Mouse (Mus musculus) ES-E14 (cell line): ENCODE results near the gene Szt2. TPM values are rescaled to one million over a fixed set of nuclear protein-coding genes. Genes with fewer than 3 reads are reported as not detected.
A peak's percentile ranks its signal among the peaks of the same experiment; 100 is the strongest.

ENCODE experiments used
- DNase-seq: peaks from one replicate; pipeline ENCODE4 v3.0.0-alpha.2; 2013; ENCODE audit warnings: low read depth, low spot score
- H3K27ac ChIP-seq: 2 replicates; pipeline ENCODE4 v1.5.1; 2012; ENCODE audit warnings: low read depth, mild to moderate bottlenecking, low read length, moderate library complexity, mixed read lengths; ENCODE audit not compliant: poor library complexity, insufficient read depth, severe bottlenecking
- H3K36me3 ChIP-seq: 2 replicates; pipeline ENCODE4 v1.6.1; 2012; ENCODE audit warnings: mild to moderate bottlenecking, low read length, moderate library complexity, mixed read lengths; ENCODE audit not compliant: control insufficient read depth, poor library complexity, insufficient read depth, severe bottlenecking
- H3K4me1 ChIP-seq, 2 experiments: fragments of 150-350 bp in 1 of 2; sonication (generic) in 1 of 2; 2 replicates each; pipeline ENCODE4 v1.6.1; 2012; ENCODE audit warnings: low read length in 2 of 2, mild to moderate bottlenecking in 1 of 2, mixed read lengths in 1 of 2; ENCODE audit not compliant: control insufficient read depth in 2 of 2, insufficient read depth in 2 of 2, poor library complexity in 1 of 2
- H3K4me3 ChIP-seq, 2 experiments: fragments of 150-350 bp in 1 of 2; sonication (generic) in 1 of 2; 2 replicates each; pipeline ENCODE4 v1.5.1; 2012; ENCODE audit warnings: low read length in 2 of 2, low read depth in 1 of 2, mild to moderate bottlenecking in 1 of 2, mixed read lengths in 1 of 2; ENCODE audit not compliant: insufficient read depth in 1 of 2, poor library complexity in 1 of 2, severe bottlenecking in 1 of 2
- H3K9ac ChIP-seq: 2 replicates; pipeline ENCODE4 v1.6.1; 2012; ENCODE audit warnings: low read depth, mild to moderate bottlenecking, low read length, mixed read lengths; ENCODE audit not compliant: poor library complexity, insufficient read depth, severe bottlenecking
- H3K9me3 ChIP-seq: fragments of 150-350 bp; sonication (generic); 2 replicates; pipeline ENCODE4 v1.6.1; 2012; ENCODE audit warnings: low read depth, mild to moderate bottlenecking, low read length; ENCODE audit not compliant: control insufficient read depth, insufficient read depth
- CHD2 ChIP-seq: IDR thresholded peaks from 2 replicates; pipeline ENCODE4 v1.6.1; 2014; ENCODE audit warnings: mild to moderate bottlenecking, low read depth, low read length, inconsistent platforms
- HCFC1 ChIP-seq: IDR thresholded peaks from 2 replicates; pipeline ENCODE4 v1.6.1; 2012; ENCODE audit warnings: low read length, inconsistent platforms, borderline replicate concordance; ENCODE audit not compliant: insufficient read depth
- MAFK ChIP-seq: IDR thresholded peaks from 2 replicates; pipeline ENCODE4 v1.6.1; 2014; ENCODE audit warnings: mild to moderate bottlenecking, low read depth, low read length, inconsistent platforms; ENCODE audit not compliant: insufficient read depth
- ZC3H11A ChIP-seq: IDR thresholded peaks from 2 replicates; pipeline ENCODE4 v1.6.1; 2012; ENCODE audit warnings: low read depth, mild to moderate bottlenecking, inconsistent platforms, low read length, borderline replicate concordance
- ZNF384 ChIP-seq: IDR thresholded peaks from 2 replicates; pipeline ENCODE4 v1.6.1; 2012; ENCODE audit warnings: low read depth, low read length, inconsistent platforms
- in situ Hi-C, 2 experiments: fragments of 600-800 bp; cut with MboI; formaldehyde crosslinking; loops; one replicate each; pipeline ENCODE4 v1.15.1; 2025; ENCODE audit warnings: low sequenced_read_pairs in 2 of 2, inconsistent platforms in 1 of 2; ENCODE audit not compliant: unreplicated experiment in 2 of 2
- total RNA-seq: library from RNA; depleted of rRNA; stranded (reverse); fragments of 300-350 nt; gene quantifications from 2 replicates; pipeline ENCODE4 v1.2.3, GENCODE M21; 2012

Gene Szt2
- total RNA-seq, 1 experiment: 17.4 TPM

DNA sequence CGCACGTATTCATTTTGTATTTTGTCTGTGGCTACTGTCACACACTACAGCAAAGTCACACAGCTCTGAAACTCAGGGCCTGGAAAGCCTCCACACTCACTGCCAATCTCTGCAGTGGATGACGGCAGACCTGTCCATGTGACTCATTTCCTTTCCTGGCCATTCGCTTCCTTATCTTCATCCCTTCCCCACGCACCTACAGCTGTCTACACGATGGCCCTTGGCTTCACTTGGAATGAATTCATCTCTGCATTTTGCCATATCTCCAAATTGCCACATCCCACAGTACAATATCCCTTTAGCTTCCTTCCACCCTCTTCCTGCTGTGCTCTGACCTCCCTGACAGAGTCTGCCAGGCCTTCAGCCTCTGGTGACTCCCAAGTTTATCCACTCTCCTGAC is 14.6 kb downstream of the Szt2 start:
- Histone ChIP-seq H3K4me3 (no peak overlapping the region), H3K9ac (no peak overlapping the region), H3K4me1 (no peaks in the 10 kb centered on the region; a peak in 1 of 4 replicates), H3K27ac (no peak overlapping the region), H3K9me3 (no peaks in the 10 kb centered on the region), H3K36me3 (peaks cover 64% of the 10 kb centered on the region)
- in situ Hi-C loops: no loop called here
- DNase-seq: no peak
- no peak for TF ChIP-seq ZNF384
- TF ChIP-seq ZC3H11A: no peak
- TF ChIP-seq CHD2: no peak
- no peak for TF ChIP-seq HCFC1
- no peak for TF ChIP-seq MAFK

DNA sequence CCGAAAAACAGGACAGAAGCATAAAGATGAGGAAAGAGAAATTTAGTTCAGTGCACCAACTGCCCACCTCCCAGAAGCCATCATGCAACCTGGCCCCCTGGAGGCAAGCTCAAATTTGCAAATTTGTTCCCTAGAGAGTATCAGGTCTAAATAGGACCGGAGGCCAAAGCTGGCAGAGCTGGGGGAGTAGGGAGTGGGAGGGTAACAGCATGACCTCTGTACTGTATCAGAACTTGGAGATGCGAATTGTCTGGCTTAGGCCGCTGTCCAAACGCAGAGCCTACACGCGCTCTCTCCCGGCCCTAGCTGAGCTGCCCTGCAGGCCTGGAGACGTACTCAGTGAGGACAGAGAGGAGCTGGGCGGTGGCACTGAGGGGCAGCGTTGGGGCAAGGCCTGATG is 18.9 kb downstream of the Szt2 start:
- no peak for DNase-seq
- no peak for TF ChIP-seq MAFK
- TF ChIP-seq HCFC1: no peak
- no peak for TF ChIP-seq ZC3H11A
- TF ChIP-seq ZNF384: no peak
- TF ChIP-seq CHD2: no peak
- H3K4me1 ChIP-seq: no peaks in the 10 kb centered on the region; a peak in 1 of 4 replicates
- in situ Hi-C loops: no loop called here
- no peaks in the 10 kb centered on the region for H3K9me3 ChIP-seq
- H3K9ac ChIP-seq: no peak overlapping the region
- H3K36me3 ChIP-seq: peaks cover 85% of the 10 kb centered on the region
- H3K27ac ChIP-seq: no peak overlapping the region
- H3K4me3 ChIP-seq: no peak overlapping the region

GRCm38 (mm10) chr4:118387316-118387715 is 21.8 kb downstream of the Szt2 start:
- no peak for TF ChIP-seq CHD2
- H3K27ac ChIP-seq: no peak overlapping the region
- no peaks in the 10 kb centered on the region; a peak in 1 of 4 replicates for H3K4me1 ChIP-seq
- peaks cover 89% of the 10 kb centered on the region for H3K36me3 ChIP-seq
- H3K4me3 ChIP-seq: no peak overlapping the region
- in situ Hi-C loops: no loop called here
- no peak for DNase-seq
- H3K9me3 ChIP-seq: no peaks in the 10 kb centered on the region
- H3K9ac ChIP-seq: no peak overlapping the region

GRCm38 (mm10) chr4:118383271-118383670 is 25.8 kb downstream of the Szt2 start:
- Histone ChIP-seq H3K4me1 (no peaks in the 10 kb centered on the region), H3K36me3 (peaks cover 77% of the 10 kb centered on the region)
- no peak for TF ChIP-seq ZNF384
- no peak for TF ChIP-seq HCFC1
- no peak for TF ChIP-seq CHD2
- no peak for TF ChIP-seq MAFK
- no peak for TF ChIP-seq ZC3H11A

GRCm38 (mm10) chr4:118375999-118376398 is 33.1 kb downstream of the Szt2 start:
- H3K9me3 ChIP-seq: no peaks in the 10 kb centered on the region
- no peak overlapping the region for H3K9ac ChIP-seq
- TF ChIP-seq ZNF384 (no peak), ZC3H11A (no peak), CHD2 (no peak), HCFC1 (no peak), MAFK (no peak)
- peaks cover 78% of the 10 kb centered on the region for H3K36me3 ChIP-seq
- no peak for DNase-seq
- H3K4me3 ChIP-seq: no peak overlapping the region
- no peaks in the 10 kb centered on the region for H3K4me1 ChIP-seq
- in situ Hi-C loops: no loop called here
- H3K27ac ChIP-seq: no peak overlapping the region

More at GRCm38 (mm10) chr4:118383271-118383670, 25.8 kb downstream of the Szt2 start:
- Histone ChIP-seq H3K9me3 (no peaks in the 10 kb centered on the region), H3K4me3 (no peak overlapping the region), H3K9ac (no peak overlapping the region), H3K27ac (0 out of 2 replicates have a peak overlapping the region, but pooled peaks have one; percentile 17)
- no peak for DNase-seq
- in situ Hi-C loops: no loop called here
